Mouse (Mus musculus): ENCODE data around the gene Plpp4. TPM values are rescaled to one million over a fixed set of nuclear protein-coding genes. Genes with fewer than 3 reads are reported as not detected.

The Plpp4 gene
- total RNA-seq, 4 experiments from 2014 or later: not detected

DNA sequence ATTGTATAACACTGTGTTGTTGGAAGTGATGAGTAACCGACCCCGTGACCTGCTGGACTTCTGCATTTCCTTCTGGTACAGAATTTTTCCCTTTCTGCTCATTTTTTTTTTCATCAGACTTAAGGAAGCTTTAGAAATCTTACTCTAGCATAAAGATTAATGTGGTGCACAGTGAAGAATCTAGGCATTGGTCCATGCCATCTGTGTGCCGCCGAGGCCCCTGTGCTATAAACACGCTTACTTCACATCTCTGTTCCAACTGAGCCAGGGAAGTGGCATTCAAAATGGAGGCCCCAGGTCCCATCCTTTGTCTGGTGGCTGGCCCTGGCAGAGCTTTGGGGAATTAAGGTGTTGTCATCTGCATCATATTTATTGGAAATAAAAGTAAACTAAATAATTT, 44.8 kb downstream of the Plpp4 start:
- DNase-seq (ENCODE audit: low spot score): no peak

DNA sequence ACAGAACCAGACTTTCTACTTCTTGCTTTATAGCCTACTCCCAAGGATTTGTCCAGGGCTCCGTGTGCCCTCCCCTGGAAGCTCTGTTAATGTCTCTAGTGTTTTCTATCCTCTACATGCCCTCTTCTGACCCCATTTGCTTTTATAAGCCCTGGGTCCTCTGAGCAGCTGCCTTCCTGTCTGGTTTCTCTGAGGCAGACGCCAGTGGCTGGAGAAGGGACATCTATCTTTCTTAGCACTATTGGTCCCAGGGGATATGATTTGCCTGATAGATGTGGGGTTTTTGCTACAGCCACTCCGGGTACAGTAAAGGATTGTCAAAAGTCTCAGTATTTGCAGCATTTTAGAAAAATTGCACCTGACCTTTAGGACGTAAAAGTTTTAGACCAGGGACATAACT, 46.5 kb downstream of the Plpp4 start:
- DNase-seq (ENCODE audit: low spot score): no peak

DNA sequence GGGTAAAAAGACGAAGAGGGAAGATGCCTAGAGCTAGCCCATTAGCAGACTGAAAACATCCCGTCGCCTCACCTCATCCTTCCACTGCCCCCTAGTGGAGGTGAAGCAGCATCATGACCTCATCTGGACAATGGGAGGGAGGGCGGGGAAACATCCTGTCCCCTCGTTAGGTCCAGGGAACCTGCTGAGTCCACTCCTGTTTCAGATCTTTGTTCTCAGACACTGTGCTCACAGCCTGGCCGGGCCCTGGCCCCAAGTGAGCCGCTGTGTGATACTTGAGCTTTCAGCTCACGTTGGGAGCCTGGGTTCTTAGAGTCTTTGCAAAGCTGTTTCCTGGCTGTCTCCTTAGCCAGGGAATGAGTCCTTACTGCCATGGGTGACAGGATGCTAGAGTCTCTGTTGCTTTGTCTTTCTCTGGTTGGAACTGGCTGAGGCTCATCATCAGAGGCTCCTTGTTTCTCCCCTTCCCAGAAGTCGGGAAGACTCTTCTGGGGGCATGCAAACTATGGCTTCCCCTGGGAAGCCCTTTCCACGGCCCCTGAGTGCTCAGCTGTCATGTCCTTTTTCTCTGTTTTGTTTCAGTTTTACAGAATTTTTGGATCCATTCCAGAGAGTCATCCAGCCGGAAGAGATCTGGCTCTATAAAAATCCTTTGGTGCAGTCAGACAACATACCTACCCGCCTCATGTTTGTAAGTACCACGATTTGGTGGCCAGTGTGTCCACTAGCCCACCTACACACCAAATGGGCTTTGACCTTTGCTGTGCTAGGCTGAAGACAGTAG, 50.4 kb downstream of the Plpp4 start:
- no peak for DNase-seq (ENCODE audit: low spot score)

DNA sequence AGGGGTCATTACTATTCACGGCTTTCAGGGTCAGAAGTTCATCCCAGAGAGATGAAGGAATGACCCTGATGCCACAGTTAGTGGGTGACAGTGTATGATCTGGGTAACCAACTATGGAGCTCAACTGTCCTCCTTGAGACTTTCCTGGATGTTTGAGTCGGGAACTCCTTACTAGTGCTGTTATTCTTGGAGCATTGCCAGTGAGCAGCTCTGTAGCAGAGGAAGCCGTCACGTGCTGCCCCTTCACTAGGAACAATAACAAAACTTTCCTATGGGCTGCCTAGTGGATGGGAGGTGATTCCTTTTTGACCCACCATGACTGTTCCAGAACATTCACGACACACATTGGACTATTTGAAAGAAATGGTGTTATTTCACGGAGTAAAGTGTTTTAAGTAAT, 51.8 kb downstream of the Plpp4 start:
- DNase-seq (ENCODE audit: low spot score): no peak

DNA sequence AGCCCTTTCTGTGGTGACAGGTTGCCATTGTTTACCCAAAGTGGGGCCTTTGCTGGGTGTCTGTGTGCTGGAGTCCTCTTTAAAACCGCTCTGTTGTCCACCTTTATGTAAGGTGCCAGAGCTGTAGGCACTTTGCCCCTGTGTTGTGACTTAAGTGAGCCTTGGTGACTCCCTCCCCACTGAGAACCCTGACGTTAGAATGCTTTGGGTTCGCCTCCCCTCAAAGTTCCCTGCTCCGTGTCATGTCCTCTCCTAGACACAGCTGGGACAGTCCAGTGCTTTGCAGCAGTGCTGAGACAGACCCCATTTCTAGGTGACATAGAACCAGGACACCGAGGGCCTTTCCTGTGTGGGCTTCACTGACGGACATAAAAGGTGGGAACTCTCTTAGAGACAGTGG, 55.7 kb downstream of the Plpp4 start:
- DNase-seq (ENCODE audit: low spot score): no peak

DNA sequence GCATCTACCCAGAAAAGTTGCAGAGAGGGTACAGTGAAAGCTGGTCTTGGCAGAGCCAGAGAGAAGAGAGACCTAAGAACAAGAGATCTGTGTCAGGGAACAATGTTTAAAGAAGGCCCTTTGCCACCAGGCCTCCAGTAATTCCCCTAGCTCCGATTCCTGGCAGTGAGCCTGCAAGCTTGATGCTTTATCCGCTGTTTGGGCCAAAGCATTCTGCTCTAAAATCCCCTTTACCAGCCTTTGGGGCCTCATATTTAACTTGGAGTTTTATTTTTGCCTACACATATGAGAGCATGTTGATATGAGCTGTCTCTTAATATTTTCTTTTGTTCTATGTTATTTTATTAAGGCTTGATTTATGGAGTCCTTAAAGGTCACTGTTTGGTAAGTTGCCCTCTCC, 57.1 kb downstream of the Plpp4 start:
- no peak for DNase-seq (ENCODE audit: low spot score)

DNA sequence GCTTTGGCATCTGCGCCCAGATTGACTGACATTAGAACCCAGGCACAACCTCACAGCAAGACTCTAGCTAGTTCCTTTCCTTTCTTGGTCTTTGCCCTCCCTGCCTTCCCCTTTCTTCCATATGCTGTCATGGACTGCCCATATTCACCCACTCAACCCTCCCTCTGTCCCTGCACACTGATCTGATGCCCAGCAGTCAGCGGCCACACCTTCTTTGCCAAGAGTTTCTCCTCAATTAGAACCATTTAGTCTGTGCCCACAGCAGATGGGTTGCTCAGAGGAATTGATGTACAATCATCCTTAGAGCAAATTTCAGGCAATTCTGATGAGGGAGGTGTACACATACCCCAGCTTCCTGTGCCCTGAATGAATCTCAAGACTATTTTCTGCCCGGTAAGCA, 83.3 kb downstream of the Plpp4 start:
- no peak for DNase-seq (ENCODE audit: low spot score)

DNA sequence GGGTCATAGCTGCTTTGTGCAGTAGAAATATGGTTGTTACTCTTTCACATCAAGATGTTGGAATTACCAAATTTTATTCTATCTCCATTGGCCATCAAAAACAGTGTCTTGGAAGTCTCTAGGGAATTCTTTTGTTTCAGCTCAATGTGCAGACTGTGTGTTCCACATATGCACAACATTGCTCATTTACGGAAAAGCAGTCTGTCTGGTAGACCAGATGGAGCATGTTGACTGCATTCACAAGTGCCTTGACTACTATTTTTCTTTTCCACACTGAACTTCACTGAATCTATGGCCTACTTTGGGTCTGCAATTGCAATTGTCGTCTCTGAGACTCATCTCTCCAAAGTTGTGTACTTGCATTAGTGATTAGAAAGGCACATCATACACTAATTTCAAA, 98.7 kb downstream of the Plpp4 start:
- DNase-seq (ENCODE audit: low spot score): no peak

DNA sequence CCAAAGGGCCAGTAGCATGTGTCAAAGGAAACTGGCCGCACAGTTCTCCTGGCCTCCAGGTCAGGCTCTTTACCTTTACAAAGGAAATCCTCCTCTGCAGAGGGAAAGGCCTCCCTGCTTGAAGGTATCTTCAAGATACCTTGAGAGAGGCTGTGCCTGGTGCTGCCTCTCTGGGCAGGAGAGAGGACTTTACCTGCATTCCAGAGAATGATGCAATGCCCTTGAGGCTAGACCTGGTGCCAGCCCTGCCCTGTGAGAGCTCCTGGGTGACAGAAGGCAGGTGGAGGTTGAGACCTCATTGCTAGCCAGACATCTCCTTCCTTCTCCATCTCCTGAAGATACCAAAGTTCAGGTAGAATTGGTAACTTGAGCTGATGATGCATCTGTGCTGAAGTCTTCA, 118.5 kb downstream of the Plpp4 start:
- no peak for DNase-seq (ENCODE audit: low spot score)

DNA sequence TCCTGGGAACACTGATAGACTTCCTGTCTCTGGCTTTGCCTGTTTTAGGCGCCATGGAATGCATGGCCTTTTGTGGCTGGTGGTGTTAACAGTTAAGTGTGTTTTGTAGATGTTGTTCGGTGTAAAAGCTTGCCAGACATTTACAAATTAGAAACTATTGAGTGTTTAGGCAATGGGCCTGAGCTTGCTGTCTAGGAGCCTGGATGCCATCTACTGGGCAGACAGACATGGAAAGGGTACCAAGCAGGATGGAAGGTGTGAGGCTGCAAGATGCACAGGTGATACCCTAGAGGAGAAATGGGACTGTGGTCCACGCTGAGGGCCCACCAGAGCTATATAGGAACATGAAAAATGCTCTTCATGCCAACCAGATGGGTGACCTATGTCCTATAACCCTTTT, 128.3 kb downstream of the Plpp4 start:
- DNase-seq (ENCODE audit: low spot score): no peak

DNA sequence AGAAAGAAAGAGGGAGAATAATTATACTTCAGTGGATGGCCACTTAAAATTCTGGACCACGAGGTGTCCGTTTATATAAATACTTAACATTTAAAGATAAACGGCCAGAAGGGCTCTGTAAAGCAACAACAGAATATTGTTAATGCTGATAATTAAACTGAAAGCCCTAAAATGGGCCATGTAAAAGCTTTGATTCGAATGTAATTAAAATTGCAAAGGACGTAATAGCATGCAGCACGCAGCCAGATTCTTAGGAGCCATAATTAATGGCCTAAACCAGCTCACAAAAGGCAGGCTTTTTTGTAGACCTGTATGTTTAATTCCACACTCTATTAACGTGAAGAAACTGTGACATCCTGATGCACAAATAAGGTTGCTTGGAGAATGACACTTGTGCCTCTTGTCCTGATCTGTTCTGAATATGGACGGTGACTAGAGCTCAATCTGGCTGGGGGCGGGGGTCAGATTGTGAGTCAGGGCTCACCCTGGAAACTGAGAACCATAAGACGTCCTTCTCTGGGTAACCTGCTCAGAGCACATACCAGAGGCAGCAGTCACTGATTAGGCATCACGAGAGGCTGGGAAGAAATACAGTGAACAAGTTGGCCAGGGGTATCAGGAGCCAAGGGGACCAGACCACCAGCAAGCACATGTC, 136.1 kb downstream of the Plpp4 start:
- no peak for DNase-seq (ENCODE audit: low spot score)

DNA sequence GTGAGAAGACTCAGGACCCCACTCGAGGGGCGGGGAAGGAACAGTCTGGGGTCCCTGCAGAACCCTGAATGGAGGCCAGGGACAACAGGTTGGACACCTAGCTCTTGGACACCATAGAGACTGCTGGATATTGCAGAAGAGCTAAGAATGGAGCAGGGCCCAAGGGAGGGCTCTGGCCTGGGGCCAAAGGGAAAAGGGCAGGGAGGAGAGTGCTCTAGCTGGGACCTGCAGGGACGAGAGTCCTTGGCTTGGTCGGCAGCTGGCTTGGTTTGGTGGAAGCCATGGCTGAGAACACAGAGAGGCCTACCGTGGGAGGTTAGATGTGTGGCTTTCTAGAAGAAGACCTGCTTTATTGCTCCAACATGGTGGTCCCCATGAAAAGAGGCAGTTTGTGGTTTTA, 139.7 kb downstream of the Plpp4 start:
- DNase-seq (ENCODE audit: low spot score): no peak

DNA sequence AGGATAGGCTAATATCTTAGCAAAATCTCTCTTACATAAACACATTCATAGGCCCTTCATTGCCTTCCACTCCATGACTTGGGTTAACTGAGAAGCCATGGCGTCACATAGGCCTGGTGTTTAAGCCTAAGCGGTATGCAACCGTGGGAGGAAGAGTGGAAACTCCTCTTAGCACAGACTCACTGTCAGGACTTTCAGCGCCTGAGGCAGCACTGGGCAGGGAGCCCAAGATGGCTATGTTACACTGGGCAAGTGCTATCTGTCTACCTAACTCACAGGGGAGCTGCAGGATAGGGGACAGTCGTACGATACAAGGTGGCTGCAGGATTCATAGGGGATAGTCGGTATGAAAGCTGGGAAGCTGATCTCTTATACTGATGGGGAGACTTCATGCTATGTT, 142.2 kb downstream of the Plpp4 start:
- no peak for DNase-seq (ENCODE audit: low spot score)

DNA sequence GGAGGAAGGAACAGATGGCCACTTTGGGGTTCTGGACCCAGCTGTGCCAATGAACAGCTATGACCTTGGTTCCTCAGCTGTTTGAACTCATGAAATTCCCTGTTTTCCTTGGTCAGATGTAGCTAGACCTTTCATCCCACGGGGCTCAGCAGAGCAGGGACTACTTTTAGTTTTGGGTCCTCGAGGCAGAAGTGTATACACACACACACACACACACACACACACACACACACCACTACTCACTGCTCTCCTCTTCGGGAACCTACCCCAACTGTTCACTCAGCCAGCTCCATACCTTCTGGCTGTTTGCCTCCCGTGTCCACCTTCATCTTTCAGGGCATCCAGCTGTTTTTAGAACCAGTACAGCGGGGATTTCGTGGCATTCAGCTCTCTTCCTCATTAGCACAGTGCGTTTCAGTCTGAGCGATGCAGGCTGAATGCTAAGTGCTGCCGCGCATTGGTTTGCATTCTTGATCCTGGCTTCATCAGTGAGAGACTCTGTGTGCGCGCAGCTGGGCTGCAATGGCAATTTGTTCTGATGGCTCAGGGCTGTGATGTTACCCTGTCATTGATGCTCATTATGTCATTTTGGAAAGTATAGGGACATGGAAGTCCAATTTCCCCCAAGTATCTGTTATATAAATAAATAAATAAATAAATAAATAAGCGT, 146.0 kb downstream of the Plpp4 start:
- no peak for DNase-seq (ENCODE audit: low spot score)

DNA sequence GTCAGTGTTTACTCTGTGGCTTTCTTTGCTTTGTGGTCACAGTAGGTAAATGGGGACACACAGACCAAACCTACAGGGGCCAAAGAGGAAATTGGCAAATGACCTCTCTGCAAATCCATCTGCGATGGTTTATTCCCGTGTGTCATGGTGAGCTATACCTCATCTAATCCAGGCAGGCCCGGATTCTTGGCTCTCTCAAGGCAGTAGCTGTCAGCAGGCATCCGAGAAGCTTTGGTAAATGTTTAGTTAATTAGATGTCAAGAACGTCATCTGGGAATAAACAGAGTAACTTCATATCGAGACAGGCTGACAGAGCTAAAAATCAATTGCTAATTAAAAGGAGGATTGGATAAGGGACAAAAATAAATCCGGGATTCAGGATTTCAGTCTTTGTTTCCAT, 149.2 kb downstream of the Plpp4 start:
- DNase-seq (ENCODE audit: low spot score): no peak

DNA sequence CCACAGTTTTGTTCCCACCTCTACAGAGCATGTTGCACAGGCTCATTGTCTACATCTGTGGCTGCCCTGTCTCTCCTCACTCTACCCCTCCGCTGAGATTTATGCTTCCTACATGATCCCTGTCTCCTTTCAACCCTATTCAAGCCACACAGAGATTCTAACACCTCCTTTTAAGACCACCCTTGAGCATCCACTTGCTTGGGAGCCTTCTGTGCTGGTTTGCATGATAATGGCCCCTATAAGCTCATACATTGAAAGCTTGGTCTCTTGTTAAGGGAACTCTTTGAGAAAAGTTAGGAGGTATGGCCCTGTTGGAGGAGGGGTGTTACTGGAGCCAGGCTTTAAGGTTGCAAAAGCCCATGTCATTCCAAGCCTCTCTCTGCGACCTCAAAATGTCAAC, 155.9 kb downstream of the Plpp4 start:
- no peak for DNase-seq (ENCODE audit: low spot score)

DNA sequence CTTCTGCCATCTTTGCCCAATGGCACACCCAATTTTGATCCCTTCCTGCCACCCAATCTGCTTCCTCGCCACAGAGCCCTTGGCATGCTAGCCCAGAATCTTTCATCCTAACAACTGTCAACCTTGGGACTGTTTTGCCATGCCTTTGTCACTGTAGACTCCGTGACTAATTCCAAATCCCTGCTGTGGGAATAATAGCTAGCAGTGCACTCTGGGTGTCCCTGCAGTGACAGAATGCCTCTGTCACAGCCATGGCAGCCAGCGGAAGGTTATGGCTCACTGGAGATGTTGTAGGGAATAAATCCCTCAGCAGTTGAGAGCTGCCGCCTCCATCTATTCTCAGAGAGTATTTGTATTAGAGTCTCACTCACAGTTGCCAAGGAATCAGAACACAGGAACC, 158.3 kb downstream of the Plpp4 start:
- DNase-seq (ENCODE audit: low spot score): no peak

DNA sequence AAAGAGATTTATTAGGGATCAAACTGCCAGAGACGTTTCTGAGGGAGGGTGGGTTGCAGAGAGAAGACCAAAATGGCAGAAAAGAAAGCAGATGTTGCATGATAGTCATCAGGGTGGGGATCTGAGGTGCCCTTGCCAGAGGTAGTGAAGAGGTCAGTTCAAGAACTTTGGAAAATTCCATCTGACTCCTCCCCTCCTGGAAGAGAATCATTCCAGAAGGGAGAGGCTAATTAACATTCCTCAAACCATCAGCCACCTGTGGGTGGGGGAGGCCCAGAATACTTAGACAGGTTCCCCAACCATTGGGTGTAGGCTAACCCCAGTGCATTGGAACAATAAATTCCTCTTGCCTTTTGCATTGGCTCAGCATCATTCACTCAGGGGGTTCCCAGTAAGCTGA, 164.3 kb downstream of the Plpp4 start:
- DNase-seq (ENCODE audit: low spot score): no peak

DNA sequence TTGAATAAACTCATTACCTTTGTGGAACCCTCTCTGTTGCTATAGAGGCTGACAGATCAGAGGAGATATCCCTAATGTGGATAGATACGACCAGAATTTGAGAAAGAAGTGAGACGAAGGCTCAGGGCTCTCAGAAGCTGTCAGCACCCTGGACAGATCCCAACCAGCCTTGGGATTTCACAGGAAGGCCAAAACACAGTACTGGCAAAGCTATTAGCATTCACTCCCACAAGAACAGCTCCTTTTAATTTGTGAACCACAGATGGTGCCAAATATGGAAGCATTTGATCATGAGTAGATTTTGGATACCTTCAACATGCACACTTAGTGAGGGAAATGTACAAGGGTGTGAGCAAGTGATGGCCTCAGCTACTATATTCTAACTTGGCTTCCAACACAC, 168.7 kb downstream of the Plpp4 start:
- no peak for DNase-seq (ENCODE audit: low spot score)

DNA sequence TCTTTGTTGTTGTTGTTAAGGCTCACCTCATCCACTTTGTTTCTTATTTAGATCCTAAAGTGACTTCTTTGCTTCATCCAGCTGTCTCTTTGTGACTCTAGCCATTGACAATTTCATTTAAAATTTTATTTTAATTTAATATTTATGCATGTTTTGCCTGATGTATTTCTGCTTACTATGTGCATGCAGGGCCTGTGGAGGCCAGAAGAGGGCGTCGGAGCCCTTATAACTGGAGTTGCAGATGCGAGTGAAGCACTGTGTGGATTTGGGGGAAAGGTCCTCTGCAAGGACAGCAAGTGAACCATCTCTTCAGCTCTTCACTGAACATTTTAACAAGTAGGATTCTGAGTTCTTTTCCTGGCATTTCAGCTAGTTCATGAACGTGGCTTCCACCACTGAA, 172.0 kb downstream of the Plpp4 start:
- DNase-seq (ENCODE audit: low spot score): no peak

DNA sequence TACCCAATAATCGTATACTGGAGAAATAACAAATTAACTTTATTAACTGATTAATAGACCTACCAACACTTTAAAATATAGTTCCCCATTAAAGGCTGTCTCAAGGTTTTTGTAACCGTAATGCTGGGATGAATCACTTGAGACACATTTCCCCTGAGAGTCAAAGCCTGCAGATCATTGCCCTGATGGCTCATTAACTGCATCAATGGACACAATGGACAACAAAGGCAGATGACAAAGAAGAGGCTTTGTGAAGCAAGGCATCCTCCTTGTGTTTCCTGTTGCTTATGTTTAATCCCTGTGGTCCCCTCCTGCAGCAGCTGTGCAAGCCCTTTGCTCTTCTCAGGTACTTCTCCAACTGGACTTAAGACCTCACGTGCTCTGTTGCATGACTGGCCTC, 173.1 kb downstream of the Plpp4 start:
- no peak for DNase-seq (ENCODE audit: low spot score)
